Mouse (Mus musculus) hindbrain, embryonic 11.5 days (tissue): ENCODE results near the gene Ackr1. TPM values are rescaled to one million over a fixed set of nuclear protein-coding genes. Genes with fewer than 3 reads are reported as not detected.
A peak's percentile ranks its signal among the peaks of the same experiment; 100 is the strongest.

Source experiments
- ATAC-seq: fragments of 200-750 bp; cut with Nextera tagmentation; 2 replicates; pipeline ENCODE4 v1.8.0; 2017; ENCODE audit warnings: mild to moderate bottlenecking, moderate TSS enrichment, moderate library complexity; ENCODE audit not compliant: low FRiP score
- DNase-seq: peaks from one replicate; pipeline ENCODE4 v3.0.0-alpha.2; 2015; ENCODE audit warnings: low spot score
- H3K27ac ChIP-seq: fragments of 300-500 bp; sonication (generic); 2 replicates; pipeline ENCODE4 v1.5.1; 2014; ENCODE audit warnings: mild to moderate bottlenecking, low read depth, low read length
- H3K27me3 ChIP-seq: fragments of 300-500 bp; sonication (generic); 2 replicates; pipeline ENCODE4 v1.6.1; 2014; ENCODE audit warnings: mild to moderate bottlenecking, low read length, moderate library complexity, mixed read lengths; ENCODE audit not compliant: control insufficient read depth, insufficient read depth
- H3K36me3 ChIP-seq: fragments of 300-500 bp; sonication (generic); 2 replicates; pipeline ENCODE4 v1.6.1; 2014; ENCODE audit warnings: mild to moderate bottlenecking, low read length, moderate library complexity, mixed read lengths; ENCODE audit not compliant: control insufficient read depth, insufficient read depth
- H3K4me1 ChIP-seq: fragments of 300-500 bp; sonication (generic); replicated peaks from 2 replicates; pipeline ENCODE4 v1.6.1; 2014; ENCODE audit warnings: low read length, mixed read lengths; ENCODE audit not compliant: control insufficient read depth, insufficient read depth
- H3K4me2 ChIP-seq: fragments of 300-500 bp; sonication (generic); replicated peaks from 2 replicates; pipeline ENCODE4 v1.6.1; 2014; ENCODE audit warnings: mild to moderate bottlenecking, low read depth, low read length
- H3K4me3 ChIP-seq: fragments of 300-500 bp; sonication (generic); 2 replicates; pipeline ENCODE4 v1.5.1; 2014; ENCODE audit warnings: low read depth, low read length
- H3K9ac ChIP-seq: fragments of 300-500 bp; sonication (generic); 2 replicates; pipeline ENCODE4 v1.6.1; 2014; ENCODE audit warnings: low read depth, low read length
- H3K9me3 ChIP-seq: fragments of 300-500 bp; sonication (generic); 2 replicates; pipeline ENCODE4 v1.6.1; 2016; ENCODE audit warnings: low read length; ENCODE audit not compliant: control insufficient read depth
- WGBS: fragments of 180-500 bp; shearing (Covaris S2); extraction: QIAGEN DNeasy Blood & Tissue Kit; methylation state at CpG from one replicate; pipeline ENCODE4 v1.1.7; 2014; 5-methylcytosine and 5-hydroxymethylcytosine counted together
- polyA plus RNA-seq: library from polyadenylated mRNA; unstranded; fragments of >200 nt; fragmentation: Nextera tagmentation; extraction: Ambion mirVana; gene quantifications from 2 replicates; pipeline ENCODE4 v1.2.1, GENCODE M21; 2014

Ackr1 gene
- polyA plus RNA-seq, 1 experiment from 2014 or later: 6.4 TPM

GRCm38 (mm10) chr1:173337008-173337407, 3.5 kb upstream of the Ackr1 start:
- no peak overlapping the region for H3K4me2 ChIP-seq

GRCm38 (mm10) chr1:173335903-173336302, 2.4 kb upstream of the Ackr1 start:
- WGBS: 56% methylated on average over 11 of the region's 11 CpGs
- DNase-seq (no peak), ATAC-seq (no peak)
- Histone ChIP-seq H3K36me3 (no peaks in the 10 kb centered on the region), H3K4me2 (no peak overlapping the region), H3K9ac (0 out of 2 replicates have a peak overlapping the region, but pooled peaks have one; percentile 4), H3K27me3 (no peaks in the 10 kb centered on the region), H3K27ac (no peak overlapping the region), H3K4me1 (peaks cover 3% of the 10 kb centered on the region; the same call in 1 of the 2 replicates), H3K9me3 (no peaks in the 10 kb centered on the region), H3K4me3 (no peak overlapping the region)

More at GRCm38 (mm10) chr1:173337008-173337407, 3.5 kb upstream of the Ackr1 start:
- DNase-seq: no peak
- H3K27me3 ChIP-seq: no peaks in the 10 kb centered on the region
- no peaks in the 10 kb centered on the region for H3K9me3 ChIP-seq
- ATAC-seq: no peak
- WGBS: 94% methylated on average over 10 of the region's 10 CpGs
- peaks cover 3% of the 10 kb centered on the region; the same call in 1 of the 2 replicates for H3K4me1 ChIP-seq
- H3K36me3 ChIP-seq: no peaks in the 10 kb centered on the region
- no peak overlapping the region for H3K9ac ChIP-seq
- H3K27ac ChIP-seq: no peak overlapping the region
- H3K4me3 ChIP-seq: no peak overlapping the region

- peaks cover 3% of the 10 kb centered on the region; the same call in 1 of the 2 replicates for H3K4me1 ChIP-seq
- WGBS: 93% methylated on average over 5 of the region's 5 CpGs
- no peaks in the 10 kb centered on the region for H3K9me3 ChIP-seq
- H3K27ac ChIP-seq: no peak overlapping the region
- no peak for DNase-seq
- H3K9ac ChIP-seq: no peak overlapping the region
- no peak overlapping the region for H3K4me2 ChIP-seq
- H3K27me3 ChIP-seq: no peaks in the 10 kb centered on the region
- no peak for ATAC-seq
- no peaks in the 10 kb centered on the region for H3K36me3 ChIP-seq
- H3K4me3 ChIP-seq: no peak overlapping the region
Measured at GRCm38 (mm10) chr1:173332418-173332817, 1.1 kb downstream of the Ackr1 start.

GRCm38 (mm10) chr1:173329743-173330142, 3.8 kb downstream of the Ackr1 start:
- Histone ChIP-seq H3K4me2 (no peak overlapping the region), H3K9me3 (no peaks in the 10 kb centered on the region), H3K4me1 (no peaks in the 10 kb centered on the region), H3K4me3 (no peak overlapping the region), H3K27ac (no peak overlapping the region), H3K9ac (no peak overlapping the region), H3K27me3 (no peaks in the 10 kb centered on the region), H3K36me3 (no peaks in the 10 kb centered on the region)
- ATAC-seq (no peak), DNase-seq (no peak)
- WGBS: 86% methylated on average over 5 of the region's 5 CpGs

GRCm38 (mm10) chr1:173329185-173329584, 4.4 kb downstream of the Ackr1 start:
- DNase-seq: no peak
- Histone ChIP-seq H3K36me3 (no peaks in the 10 kb centered on the region), H3K9ac (no peak overlapping the region), H3K27ac (no peak overlapping the region), H3K27me3 (no peaks in the 10 kb centered on the region), H3K4me2 (0 out of 2 replicates have a peak overlapping the region, but pooled peaks have one; percentile 2), H3K4me1 (no peaks in the 10 kb centered on the region), H3K4me3 (no peak overlapping the region), H3K9me3 (no peaks in the 10 kb centered on the region)
- no peak for ATAC-seq
- WGBS: 56% methylated on average over 4 of the region's 4 CpGs

- no peak overlapping the region for H3K4me3 ChIP-seq
- no peaks in the 10 kb centered on the region for H3K9me3 ChIP-seq
- no peak overlapping the region for H3K27ac ChIP-seq
- H3K36me3 ChIP-seq: no peaks in the 10 kb centered on the region
- no peak overlapping the region for H3K4me2 ChIP-seq
- 76% methylated on average over 8 of the region's 8 CpGs for WGBS
- H3K9ac ChIP-seq: no peak overlapping the region
- H3K4me1 ChIP-seq: no peaks in the 10 kb centered on the region
- DNase-seq (no peak), ATAC-seq (no peak)
- H3K27me3 ChIP-seq: no peaks in the 10 kb centered on the region
Measured at GRCm38 (mm10) chr1:173328446-173328845, 5.1 kb downstream of the Ackr1 start.

GRCm38 (mm10) chr1:173326552-173326951, 7.0 kb downstream of the Ackr1 start:
- Histone ChIP-seq H3K4me2 (no peak overlapping the region), H3K27ac (no peak overlapping the region), H3K36me3 (no peaks in the 10 kb centered on the region), H3K9ac (no peak overlapping the region), H3K4me3 (no peak overlapping the region), H3K9me3 (no peaks in the 10 kb centered on the region), H3K4me1 (no peaks in the 10 kb centered on the region), H3K27me3 (no peaks in the 10 kb centered on the region)
- ATAC-seq (no peak), DNase-seq (no peak)
- WGBS: 77% methylated on average over 1 of the region's 1 CpGs

GRCm38 (mm10) chr1:173325395-173325794, 8.2 kb downstream of the Ackr1 start:
- 83% methylated on average over 1 of the region's 1 CpGs for WGBS
- Histone ChIP-seq H3K9ac (no peak overlapping the region), H3K27ac (no peak overlapping the region), H3K9me3 (no peaks in the 10 kb centered on the region), H3K4me2 (no peak overlapping the region), H3K4me3 (no peak overlapping the region), H3K4me1 (no peaks in the 10 kb centered on the region), H3K27me3 (no peaks in the 10 kb centered on the region), H3K36me3 (no peaks in the 10 kb centered on the region)
- DNase-seq (no peak), ATAC-seq (no peak)

- no peak for DNase-seq
- no peak for ATAC-seq
- 73% methylated on average over 4 of the region's 4 CpGs for WGBS
- Histone ChIP-seq H3K27ac (no peak overlapping the region), H3K36me3 (no peaks in the 10 kb centered on the region), H3K9me3 (no peaks in the 10 kb centered on the region), H3K9ac (no peak overlapping the region), H3K4me1 (no peaks in the 10 kb centered on the region), H3K4me3 (no peak overlapping the region), H3K4me2 (no peak overlapping the region), H3K27me3 (no peaks in the 10 kb centered on the region)
Measured at GRCm38 (mm10) chr1:173324961-173325360, 8.6 kb downstream of the Ackr1 start.
